Mouse (Mus musculus) CH12.LX (cell line): ENCODE measurements around the gene D6Ertd527e. TPM values are rescaled to one million over a fixed set of nuclear protein-coding genes. Genes with fewer than 3 reads are reported as not detected.

Experiments used
- DNase-seq: peaks from one replicate; pipeline ENCODE4 v3.0.0-alpha.2; 2013; ENCODE audit errors: extremely low read depth
- H3K27ac ChIP-seq: 2 replicates; pipeline ENCODE4 v1.5.1; 2012; ENCODE audit warnings: low read depth, mild to moderate bottlenecking, control low read depth, moderate library complexity; ENCODE audit not compliant: insufficient read depth
- H3K27me3 ChIP-seq: replicated peaks from 2 replicates; pipeline ENCODE3; 2012; ENCODE audit warnings: inconsistent platforms
- H3K36me3 ChIP-seq, 2 experiments: replicated peaks in 1 of 2; 2 replicates each; pipeline versions ENCODE3 to v1.6.1; 2012; ENCODE audit warnings: inconsistent platforms in 1 of 2, low read length in 1 of 2, mild to moderate bottlenecking in 1 of 2, mixed read lengths in 1 of 2, moderate library complexity in 1 of 2; ENCODE audit not compliant: control insufficient read depth in 1 of 2, insufficient read depth in 1 of 2
- H3K4me1 ChIP-seq, 2 experiments: 2 replicates each; pipeline ENCODE4 v1.6.1; 2012; ENCODE audit warnings: inconsistent platforms in 1 of 2, moderate library complexity in 1 of 2; ENCODE audit not compliant: insufficient read depth in 2 of 2, control insufficient read depth in 1 of 2
- H3K4me2 ChIP-seq: 2 replicates; pipeline ENCODE4 v1.6.1; 2012; ENCODE audit warnings: low read depth, mild to moderate bottlenecking, control low read depth; ENCODE audit not compliant: poor library complexity, insufficient read depth, severe bottlenecking
- H3K4me3 ChIP-seq, 3 experiments: fragments of 150-350 bp in 1 of 3; sonication (generic) in 1 of 3; replicated peaks in 1 of 3; 2 replicates each; pipeline versions ENCODE3 to v1.5.1; 2011 to 2012; ENCODE audit warnings: low read depth in 2 of 3, low read length in 2 of 3, mild to moderate bottlenecking in 2 of 3, moderate library complexity in 2 of 3, control low read depth in 1 of 3, improper control_type of control experiment in 1 of 3, inconsistent platforms in 1 of 3, mixed read lengths in 1 of 3; ENCODE audit not compliant: poor library complexity in 1 of 3
- H3K79me2 ChIP-seq: replicated peaks from 2 replicates; pipeline ENCODE4 v1.6.1; 2012; ENCODE audit warnings: mild to moderate bottlenecking, moderate library complexity; ENCODE audit not compliant: control insufficient read depth, poor library complexity, insufficient read depth, severe bottlenecking; ENCODE audit errors: extremely low read depth
- H3K9ac ChIP-seq: 2 replicates; pipeline ENCODE4 v1.6.1; 2012; ENCODE audit warnings: low read depth, mild to moderate bottlenecking, control low read depth, moderate library complexity; ENCODE audit not compliant: insufficient read depth
- H3K9me3 ChIP-seq: replicated peaks from 2 replicates; pipeline ENCODE3; 2012; ENCODE audit warnings: low read length, inconsistent platforms, mixed read lengths
- BHLHE40 ChIP-seq: IDR thresholded peaks from 2 replicates; pipeline ENCODE4 v1.6.1; 2011; ENCODE audit warnings: mild to moderate bottlenecking, low read depth, low read length, improper control_type of control experiment
- CHD1 ChIP-seq: IDR thresholded peaks from 2 replicates; pipeline ENCODE4 v1.6.1; 2012; ENCODE audit warnings: low read depth, low read length, improper control_type of control experiment, inconsistent platforms
- CHD2 ChIP-seq: IDR thresholded peaks from 2 replicates; pipeline ENCODE4 v1.6.1; 2011; ENCODE audit warnings: low read length, improper control_type of control experiment
- EP300 ChIP-seq: IDR thresholded peaks from 2 replicates; pipeline ENCODE4 v1.6.1; 2011; ENCODE audit warnings: low read length, improper control_type of control experiment
- JUND ChIP-seq: conservative IDR thresholded peaks from 2 replicates; pipeline ENCODE4 v1.6.1; 2011; ENCODE audit warnings: low read depth, low read length, improper control_type of control experiment
- KAT2A ChIP-seq: IDR thresholded peaks from 2 replicates; pipeline ENCODE4 v1.6.1; 2012; ENCODE audit warnings: low read length, improper control_type of control experiment, inconsistent platforms; ENCODE audit not compliant: insufficient replicate concordance
- MAZ ChIP-seq: IDR thresholded peaks from 2 replicates; pipeline ENCODE4 v1.6.1; 2012; ENCODE audit warnings: low read depth, mild to moderate bottlenecking, inconsistent platforms, low read length, improper control_type of control experiment, moderate library complexity
- MEF2A ChIP-seq: IDR thresholded peaks from 2 replicates; pipeline ENCODE4 v1.6.1; 2014; ENCODE audit warnings: low read depth, mild to moderate bottlenecking, inconsistent platforms, low read length, improper control_type of control experiment, borderline replicate concordance
- MXI1 ChIP-seq: IDR thresholded peaks from 2 replicates; pipeline ENCODE4 v1.6.1; 2011; ENCODE audit warnings: mild to moderate bottlenecking, low read depth, low read length, improper control_type of control experiment
- NELFE ChIP-seq: IDR thresholded peaks from 2 replicates; pipeline ENCODE4 v1.6.1; 2011; ENCODE audit warnings: low read depth, low read length, improper control_type of control experiment
- PAX5 ChIP-seq: IDR thresholded peaks from 2 replicates; pipeline ENCODE4 v1.6.1; 2012; ENCODE audit warnings: low read length, inconsistent platforms, mixed read lengths
- RAD21 ChIP-seq: IDR thresholded peaks from 2 replicates; pipeline ENCODE4 v1.6.1; 2011; ENCODE audit warnings: low read depth, mild to moderate bottlenecking, low read length, improper control_type of control experiment, moderate library complexity
- SMC3 ChIP-seq: IDR thresholded peaks from 2 replicates; pipeline ENCODE4 v1.6.1; 2011; ENCODE audit warnings: low read depth, low read length, improper control_type of control experiment
- TBP ChIP-seq: conservative IDR thresholded peaks from 2 replicates; pipeline ENCODE4 v1.6.1; 2011; ENCODE audit warnings: low read depth, low read length, improper control_type of control experiment
- TCF12 ChIP-seq: IDR thresholded peaks from 2 replicates; pipeline ENCODE4 v1.6.1; 2014; ENCODE audit warnings: low read depth, mild to moderate bottlenecking, inconsistent platforms, low read length, improper control_type of control experiment
- USF2 ChIP-seq: conservative IDR thresholded peaks from 2 replicates; pipeline ENCODE4 v1.6.1; 2011; ENCODE audit warnings: low read depth, low read length, improper control_type of control experiment
- ZC3H11A ChIP-seq: IDR thresholded peaks from 2 replicates; pipeline ENCODE4 v1.6.1; 2012; ENCODE audit warnings: low read depth, mild to moderate bottlenecking, inconsistent platforms, low read length, improper control_type of control experiment
- dilution Hi-C: fragments of 300-500 bp; cut with MboI; formaldehyde crosslinking; loops from 2 replicates; pipeline ENCODE4 v1.14.3; 2020; ENCODE audit warnings: low sequenced_read_pairs; ENCODE audit not compliant: extremely low pct_unique_long_range_greater_than_20kb, extremely low pct_ligation_motif_present
- in situ Hi-C: fragments of 300-500 bp; cut with MboI; formaldehyde crosslinking; loops from 3 replicates; pipeline ENCODE4 v1.14.3; 2019; ENCODE audit warnings: low sequenced_read_pairs, low pct_ligation_motif_present, low pct_unique_long_range_greater_than_20kb, mixed read lengths
- polyA plus RNA-seq: library from polyadenylated mRNA; unstranded; fragments of >175 nt; gene quantifications from 2 replicates; pipeline ENCODE4 v1.2.1, GENCODE M21; 2012; ENCODE audit warnings: low read depth; ENCODE audit not compliant: insufficient read length
- total RNA-seq, 2 experiments: library from RNA; depleted of rRNA; stranded (reverse); fragments of 300-350 nt in 1 of 2; fragments of >200 nt in 1 of 2; gene quantifications; 2 replicates each; pipeline ENCODE4 v1.2.3; 2012 to 2014

Gene D6Ertd527e
- total and polyA plus RNA-seq, 3 experiments: 0.10 to 0.34 TPM; not detected in 1

DNA sequence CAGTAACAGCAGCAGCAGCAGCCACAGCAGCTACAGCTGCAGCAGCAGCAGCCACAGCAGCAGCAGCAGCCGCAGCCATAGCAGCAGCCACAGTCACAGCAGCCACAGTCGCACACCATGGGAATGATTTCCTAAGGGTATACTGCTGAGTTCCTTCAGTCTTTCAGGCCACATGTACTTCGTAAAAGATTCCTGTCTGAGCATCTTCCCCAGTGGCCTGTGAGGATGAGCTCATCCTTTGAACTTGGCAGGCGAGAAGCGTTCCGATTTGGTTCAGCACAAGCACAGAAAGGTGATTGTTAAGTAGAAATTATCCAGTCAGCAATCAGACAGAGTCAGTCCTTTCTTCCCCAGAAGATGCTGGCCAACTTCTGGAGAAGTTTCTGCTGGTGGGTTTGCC lies 7.6 kb downstream of the D6Ertd527e start:
- in situ Hi-C loops: no loop called here

DNA sequence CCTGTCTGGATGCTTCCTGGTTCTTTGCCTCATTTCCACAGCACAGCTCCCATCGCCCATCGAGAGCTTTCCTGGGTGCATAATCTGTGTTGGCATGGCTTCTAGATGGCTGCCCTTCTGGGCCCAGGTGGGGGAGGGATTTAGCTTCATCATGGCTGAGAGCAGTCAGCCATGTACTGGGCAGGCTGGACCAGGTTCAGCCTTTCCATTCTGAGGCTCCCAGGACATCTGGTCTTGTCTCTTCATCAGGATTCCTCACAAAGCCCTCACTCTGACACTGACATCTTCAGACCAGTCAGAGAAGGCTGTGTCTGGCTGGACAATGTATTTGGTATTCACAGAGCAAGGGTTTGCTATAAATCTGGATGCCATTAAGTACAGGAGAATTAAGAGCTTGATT lies 11.4 kb downstream of the D6Ertd527e start:
- H3K4me2 ChIP-seq: no peak overlapping the region
- TF ChIP-seq SMC3: no peak
- TF ChIP-seq JUND: no peak
- no peak for TF ChIP-seq MXI1
- no peak for TF ChIP-seq ZC3H11A
- TF ChIP-seq TBP: no peak
- peaks cover 3% of the 10 kb centered on the region for H3K9me3 ChIP-seq
- no peaks in the 10 kb centered on the region for H3K27me3 ChIP-seq
- dilution Hi-C loops: no loop called here
- in situ Hi-C loops: no loop called here
- H3K27ac ChIP-seq: no peak overlapping the region
- H3K9ac ChIP-seq: no peak overlapping the region
- no peaks in the 10 kb centered on the region for H3K36me3 ChIP-seq
- H3K4me3 ChIP-seq: no peak overlapping the region
- no peak for DNase-seq
- peaks cover 15 to 17% of the 10 kb centered on the region in 2 experiments for H3K4me1 ChIP-seq
- no peaks in the 10 kb centered on the region for H3K79me2 ChIP-seq

More for the DNA sequence above, 7.6 kb downstream of the D6Ertd527e start:
- TF ChIP-seq CHD1 (no peak), RAD21 (no peak), BHLHE40 (no peak), CHD2 (no peak), PAX5 (no peak), EP300 (no peak), MEF2A (no peak), MAZ (no peak), NELFE (no peak), USF2 (no peak), TCF12 (no peak), KAT2A (no peak)
- Histone ChIP-seq H3K4me1 (peaks cover 2 to 5% of the 10 kb centered on the region in 2 experiments; a peak in 2 of 4 replicates), H3K9ac (no peak overlapping the region), H3K36me3 (no peaks in the 10 kb centered on the region), H3K9me3 (no peaks in the 10 kb centered on the region), H3K27ac (no peak overlapping the region), H3K79me2 (no peaks in the 10 kb centered on the region), H3K27me3 (no peaks in the 10 kb centered on the region), H3K4me3 (no peak overlapping the region), H3K4me2 (no peak overlapping the region)
- DNase-seq: no peak
- dilution Hi-C loops: no loop called here
